ENCODE assay signal across 9 mouse cellular contexts in the genomic region with DNA sequence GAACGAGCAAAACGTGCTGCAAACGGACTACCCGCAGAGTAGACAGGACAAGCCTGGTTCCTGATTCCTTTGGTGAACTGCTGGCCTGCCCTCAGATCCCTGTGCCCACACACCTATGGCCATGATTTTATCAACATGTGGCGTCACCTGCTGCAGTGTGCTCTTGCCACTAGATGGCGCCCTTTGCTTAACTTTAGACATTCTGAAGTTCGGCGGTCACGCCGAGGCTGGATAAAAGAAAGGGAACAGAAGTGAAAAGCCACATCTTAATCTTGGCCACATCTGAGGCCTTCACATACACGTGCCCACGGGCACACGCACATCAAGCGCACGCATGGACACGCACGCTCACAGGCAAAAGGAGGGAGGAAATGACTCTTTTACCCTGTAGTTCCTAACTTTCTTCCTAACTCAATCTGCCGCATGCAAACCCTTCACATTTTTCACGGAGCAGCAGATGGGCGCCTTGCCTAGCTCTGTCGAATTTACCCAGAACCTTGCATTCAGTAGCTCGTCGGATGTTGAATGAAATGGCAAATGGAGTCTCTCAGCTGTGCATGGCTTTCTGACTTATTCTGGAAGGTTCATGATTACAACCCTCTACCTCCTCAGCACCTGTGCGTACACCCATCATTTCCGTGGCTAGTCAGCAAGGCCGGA. TPM values are rescaled to one million over a fixed set of nuclear protein-coding genes. Genes with fewer than 3 reads are reported as not detected.
DNase-seq lines count a peak whose midpoint lies in the region; ATAC-seq and TF ChIP-seq lines count a peak whose summit lies in the region.
"Had no signal": no experiment of that assay in that cellular context is flagged by ENCODE, and none has a peak within 500 bp of the region (broad histone marks: within the 10 kb centered on the region; RNA-seq: fewer than 3 reads in every experiment).

No protein-coding gene starts in this region.

- H3K9ac ChIP-seq in ES-E14 (ENCODE audit: insufficient read depth, low read depth, low read length, poor library complexity, severe bottlenecking): peak overlapping the region; percentile 58; the same call in 1 of the 2 replicates
- no peak overlapping the region for H3K9ac ChIP-seq in forebrain, embryonic 15.5 days (replicated peaks)
- no peak overlapping the region for H3K9ac ChIP-seq in hindbrain, embryonic 12.5 days

- H3K4me2 ChIP-seq in forebrain, embryonic 15.5 days (replicated peaks): peak overlapping the region; percentile 26; the same call in 1 of the 2 replicates
- no peak overlapping the region for H3K4me2 ChIP-seq in hindbrain, embryonic 12.5 days (replicated peaks)

- no peak overlapping the region for H3K27ac ChIP-seq in ES-E14 (ENCODE audit: insufficient read depth, low read depth, low read length, poor library complexity, severe bottlenecking)
- H3K27ac ChIP-seq in forebrain, embryonic 15.5 days (replicated peaks): no peak overlapping the region
- H3K27ac ChIP-seq in hindbrain, embryonic 12.5 days: no peak overlapping the region
- H3K27ac ChIP-seq: macrophage had no signal

- H3K4me1 ChIP-seq in ES-E14 (ENCODE audit: control insufficient read depth in 2 of 2, insufficient read depth in 2 of 2, low read length in 2 of 2, poor library complexity in 1 of 2): no peaks in the 10 kb centered on the region; a peak in 1 of 4 replicates
- H3K4me1 ChIP-seq in forebrain, embryonic 15.5 days: 0 out of 2 replicates have a peak, but pooled peaks cover 2% of the 10 kb centered on the region
- no peaks in the 10 kb centered on the region for H3K4me1 ChIP-seq in hindbrain, embryonic 12.5 days

- peak; percentile 92 for ATAC-seq in forebrain, embryonic 15.5 days (replicated peaks)
- ATAC-seq in hindbrain, embryonic 12.5 days (ENCODE audit: low FRiP score): peak; percentile 87

- H3K36me3 ChIP-seq in ES-E14 (ENCODE audit: control insufficient read depth, insufficient read depth, low read length, poor library complexity, severe bottlenecking): no peaks in the 10 kb centered on the region
- H3K36me3 ChIP-seq in forebrain, embryonic 15.5 days: no peaks in the 10 kb centered on the region
- H3K36me3 ChIP-seq in hindbrain, embryonic 12.5 days: no peaks in the 10 kb centered on the region

- in situ Hi-C loops in ES-E14 (cut with MboI; ENCODE audit: low sequenced_read_pairs in 2 of 2, unreplicated experiment in 2 of 2): loop anchor here (5.0 to 25.0 kb wide), 4 partner anchors 189 to 347 kb away; no protein-coding TSS in a partner anchor

- no peaks in the 10 kb centered on the region for H3K9me3 ChIP-seq in ES-E14 (ENCODE audit: control insufficient read depth, insufficient read depth, low read depth, low read length)
- H3K9me3 ChIP-seq in forebrain, embryonic 15.5 days: no peaks in the 10 kb centered on the region; the same call in 1 of the 2 replicates
- no peaks in the 10 kb centered on the region; the same call in 1 of the 2 replicates for H3K9me3 ChIP-seq in hindbrain, embryonic 12.5 days (replicated peaks)

- no peaks in the 10 kb centered on the region for H3K27me3 ChIP-seq in forebrain, embryonic 15.5 days
- no peaks in the 10 kb centered on the region for H3K27me3 ChIP-seq in hindbrain, embryonic 12.5 days

- WGBS in forebrain, embryonic 15.5 days: 23% methylated on average over 26 of the region's 26 CpGs
- WGBS in hindbrain, embryonic 12.5 days: 26% methylated on average over 26 of the region's 26 CpGs

- peak; percentile 84 for DNase-seq in ES-E14 (ENCODE audit: low read depth, low spot score)
- DNase-seq in cerebellum, adult 11 months: peak; percentile 48
- peak; percentile 73 to 80 for DNase-seq in layer of hippocampus, postnatal 14 days (ENCODE audit: low spot score in 2 of 2)
- DNase-seq in lung, postnatal 14 days: peak; percentile 87
- peak; percentile 53 for DNase-seq in retina, adult 2 months (ENCODE audit: low read depth, low spot score)
- peak; percentile 72 for DNase-seq in thymus, postnatal 25 days

- H3K4me3 ChIP-seq in ES-E14 (ENCODE audit: insufficient read depth in 1 of 2, low read depth in 1 of 2, low read length in 2 of 2, poor library complexity in 1 of 2, severe bottlenecking in 1 of 2): peak overlapping the region; percentile 37 to 50
- no peak overlapping the region; the same call in 1 of the 2 replicates for H3K4me3 ChIP-seq in forebrain, embryonic 15.5 days
- no peak overlapping the region for H3K4me3 ChIP-seq in hindbrain, embryonic 12.5 days

TF ChIP-seq in ES-E14, 5 proteins besides CTCF, POLR2A, EP300 and RAD21:
- TF ChIP-seq ZC3H11A (IDR thresholded peaks at IDR 0.05; ENCODE audit: borderline replicate concordance, low read depth, low read length) (peak; percentile 98), HCFC1 (IDR thresholded peaks at IDR 0.05; ENCODE audit: borderline replicate concordance, insufficient read depth, low read length) (0 out of 2 replicates have a peak, but pooled peaks have one; percentile 18), MAFK (IDR thresholded peaks at IDR 0.05; ENCODE audit: insufficient read depth, low read depth, low read length) (no peak), ZNF384 (IDR thresholded peaks at IDR 0.05; ENCODE audit: low read depth, low read length) (no peak), CHD2 (IDR thresholded peaks at IDR 0.05; ENCODE audit: low read depth, low read length) (no peak)

RNA-seq across cellular contexts. Expression of a gene that starts 4.8 kb away (rescaled TPM):
- total RNA-seq in ES-E14 (2012; rRNA removed): not detected in 2 replicates
- polyA plus RNA-seq in forebrain, embryonic 15.5 days (2015; fragmentation: Nextera tagmentation; extraction: Ambion mirVana): not detected in 2 replicates
- polyA plus RNA-seq in hindbrain, embryonic 12.5 days (2016; fragmentation: Nextera tagmentation; extraction: Ambion mirVana): not detected in 2 replicates
- under 1 TPM in 1 of 2 experiments, not detected in 1; 0.07 TPM for total RNA-seq in layer of hippocampus, postnatal 14 days (2021)

Comparison
In these comparisons a context has a peak if more than half of its experiments do, and no peak if none do; other contexts are left out.
1. H3K4me3 ChIP-seq: peak in ES-E14 (2 of 2); none in forebrain, embryonic 15.5 days (single experiment) and hindbrain, embryonic 12.5 days (single experiment).
2. Peak in every context shown above with its lines, with median percentiles within 50 percentile points of each other: DNase-seq.